Mouse (Mus musculus) mature B cell (primary cell): ENCODE data around the gene Npas3.

ENCODE experiments used
- in situ Hi-C: fragments of 300-500 bp; cut with MboI; formaldehyde crosslinking; loops from 2 replicates; pipeline ENCODE4 v1.14.3; 2019

Gene Npas3

GRCm38 (mm10) chr12:53864436-53865136 is 616.1 kb downstream of the Npas3 start:
- in situ Hi-C loops, result no loop called here

- in situ Hi-C loops, result no loop called here
Measured at GRCm38 (mm10) chr12:53865691-53866090, 617.2 kb downstream of the Npas3 start.

- in situ Hi-C loops, result no loop called here
Measured at GRCm38 (mm10) chr12:53869981-53870380, 621.5 kb downstream of the Npas3 start.

- in situ Hi-C loops, result no loop called here
Measured at GRCm38 (mm10) chr12:53875226-53875625, 626.7 kb downstream of the Npas3 start.

GRCm38 (mm10) chr12:53876693-53877092 is 628.2 kb downstream of the Npas3 start:
- in situ Hi-C loops, result no loop called here

GRCm38 (mm10) chr12:53881684-53882083 is 633.2 kb downstream of the Npas3 start:
- in situ Hi-C loops, result no loop called here

GRCm38 (mm10) chr12:53882863-53883262 is 634.4 kb downstream of the Npas3 start:
- in situ Hi-C loops, result no loop called here

GRCm38 (mm10) chr12:53888624-53889023 is 640.1 kb downstream of the Npas3 start:
- in situ Hi-C loops, result no loop called here

- in situ Hi-C loops, result no loop called here
Measured at GRCm38 (mm10) chr12:53895909-53896308, 647.4 kb downstream of the Npas3 start.

GRCm38 (mm10) chr12:53908761-53909160 is 660.3 kb downstream of the Npas3 start:
- in situ Hi-C loops, result no loop called here

- in situ Hi-C loops, result no loop called here
Measured at GRCm38 (mm10) chr12:53910192-53910591, 661.7 kb downstream of the Npas3 start.

GRCm38 (mm10) chr12:53922153-53922552 is 673.7 kb downstream of the Npas3 start:
- in situ Hi-C loops, result no loop called here

GRCm38 (mm10) chr12:53948826-53949225 is 700.3 kb downstream of the Npas3 start:
- in situ Hi-C loops, result no loop called here

- in situ Hi-C loops, result no loop called here
Measured at GRCm38 (mm10) chr12:53962004-53962403, 713.5 kb downstream of the Npas3 start.

- in situ Hi-C loops, result no loop called here
Measured at GRCm38 (mm10) chr12:53963534-53963933, 715.1 kb downstream of the Npas3 start.

- in situ Hi-C loops, result no loop called here
Measured at GRCm38 (mm10) chr12:53969378-53970174, 721.1 kb downstream of the Npas3 start.

- in situ Hi-C loops, result no loop called here
Measured at GRCm38 (mm10) chr12:53970721-53971120, 722.2 kb downstream of the Npas3 start.

- in situ Hi-C loops, result no loop called here
Measured at GRCm38 (mm10) chr12:53973414-53973813, 724.9 kb downstream of the Npas3 start.

- in situ Hi-C loops, result no loop called here
Measured at GRCm38 (mm10) chr12:53981575-53982507, 733.4 kb downstream of the Npas3 start.

GRCm38 (mm10) chr12:53983946-53984345 is 735.5 kb downstream of the Npas3 start:
- in situ Hi-C loops, result no loop called here

GRCm38 (mm10) chr12:53985851-53986842 is 737.7 kb downstream of the Npas3 start:
- in situ Hi-C loops, result no loop called here
